Mouse (Mus musculus): ENCODE data around the gene Anxa2.

DNA sequence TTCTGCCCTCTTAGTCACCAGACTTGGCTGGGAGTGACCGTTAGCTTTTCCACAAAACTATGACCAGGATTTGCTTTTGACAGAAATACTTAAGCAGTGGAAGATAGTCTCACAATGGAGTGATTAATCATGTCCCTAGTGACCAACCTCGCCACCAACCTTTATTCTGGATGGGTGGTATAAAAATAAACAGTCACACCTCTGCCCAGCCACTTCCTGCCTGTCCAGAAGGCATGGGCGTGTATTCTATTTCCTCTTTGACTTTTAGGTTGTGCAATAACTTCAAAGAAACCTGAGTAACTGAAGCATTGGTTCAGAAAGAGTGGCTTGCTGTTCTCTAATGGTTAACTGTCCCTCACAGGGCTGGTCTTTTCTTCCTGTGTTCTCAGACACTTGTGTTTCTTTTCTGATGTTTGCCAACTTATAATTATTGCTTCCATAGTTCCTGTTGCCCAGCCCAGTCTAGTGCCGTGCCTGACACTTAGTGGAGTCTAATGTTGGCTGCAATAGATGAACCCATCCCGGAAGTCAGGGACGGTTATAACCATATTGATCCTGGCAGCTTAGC, 10.9 kb upstream of the Anxa2 start:
- TF ChIP-seq USF1 (IDR thresholded peaks at IDR 0.05; ENCODE audit: low read depth) (no peak), CTCF (IDR thresholded peaks at IDR 0.05; ENCODE audit: control insufficient read depth, insufficient read depth, insufficient read length) (no peak), MAX (IDR thresholded peaks at IDR 0.05) (peak; percentile 65), FOSL1 (IDR thresholded peaks at IDR 0.05; ENCODE audit: insufficient read depth, low read length, poor library complexity, severe bottlenecking) (no peak)
